Mouse (Mus musculus) lung, postnatal 0 days (tissue): ENCODE data around the gene Mical3. TPM values are rescaled to one million over a fixed set of nuclear protein-coding genes. Genes with fewer than 3 reads are reported as not detected.

Source experiments
- ATAC-seq: fragments of 200-750 bp; cut with Nextera tagmentation; 2 replicates; pipeline ENCODE4 v1.8.0; 2017; ENCODE audit warnings: moderate library complexity
- DNase-seq: peaks from one replicate; pipeline ENCODE4 v3.0.0-alpha.2; 2016; ENCODE audit warnings: low spot score
- H3K27ac ChIP-seq: fragments of 300-500 bp; sonication (generic); 2 replicates; pipeline ENCODE4 v1.5.1; 2014; ENCODE audit warnings: antibody characterized with exemption, mild to moderate bottlenecking, low read length, mixed read lengths
- H3K27me3 ChIP-seq: fragments of 300-500 bp; sonication (generic); replicated peaks from 2 replicates; pipeline ENCODE4 v1.6.1; 2014; ENCODE audit warnings: low read length, mixed read lengths; ENCODE audit not compliant: insufficient read depth
- H3K36me3 ChIP-seq: fragments of 300-500 bp; sonication (generic); 2 replicates; pipeline ENCODE4 v1.6.1; 2014; ENCODE audit warnings: low read length, mixed read lengths; ENCODE audit not compliant: insufficient read depth
- H3K4me1 ChIP-seq: fragments of 300-500 bp; sonication (generic); 2 replicates; pipeline ENCODE4 v1.6.1; 2014; ENCODE audit warnings: antibody characterized with exemption, low read depth, low read length, mixed read lengths; ENCODE audit not compliant: insufficient read depth
- H3K4me2 ChIP-seq: fragments of 300-500 bp; sonication (generic); replicated peaks from 2 replicates; pipeline ENCODE4 v1.6.1; 2014; ENCODE audit warnings: low read depth, mild to moderate bottlenecking, low read length, moderate library complexity, mixed read lengths
- H3K4me3 ChIP-seq: fragments of 300-500 bp; sonication (generic); 2 replicates; pipeline ENCODE4 v1.5.1; 2014; ENCODE audit warnings: low read depth, low read length
- H3K9ac ChIP-seq: fragments of 300-500 bp; sonication (generic); replicated peaks from 2 replicates; pipeline ENCODE4 v1.6.1; 2014; ENCODE audit warnings: low read depth, mild to moderate bottlenecking
- H3K9me3 ChIP-seq: fragments of 300-500 bp; sonication (generic); 2 replicates; pipeline ENCODE4 v1.6.1; 2016; ENCODE audit warnings: low read length, mixed read lengths
- CTCF ChIP-seq: IDR thresholded peaks from 2 replicates; pipeline ENCODE4 v1.5.1; 2016; ENCODE audit warnings: antibody characterized with exemption, mild to moderate bottlenecking
- EP300 ChIP-seq: IDR thresholded peaks from 2 replicates; pipeline ENCODE4 v1.6.1; 2016; ENCODE audit warnings: antibody characterized with exemption, mild to moderate bottlenecking, control low read depth
- WGBS: fragments of 180-500 bp; shearing (Covaris S2); extraction: QIAGEN DNeasy Blood & Tissue Kit; methylation state at CpG from one replicate; pipeline ENCODE4 v1.1.7; 2014; 5-methylcytosine and 5-hydroxymethylcytosine counted together
- polyA plus RNA-seq: library from polyadenylated mRNA; unstranded; fragments of >200 nt; fragmentation: Nextera tagmentation; extraction: Ambion mirVana; gene quantifications from 2 replicates; pipeline ENCODE4 v1.2.1, GENCODE M21; 2015

Mical3 gene
- polyA plus RNA-seq, 1 experiment from 2014 or later = 12.8 TPM

GRCm38 (mm10) chr6:121109998-121110603 is 20.7 kb downstream of the Mical3 start:
- no peaks in the 10 kb centered on the region for H3K36me3 ChIP-seq
- H3K27me3 ChIP-seq = no peaks in the 10 kb centered on the region
- peaks cover 3% of the 10 kb centered on the region; the same call in 1 of the 2 replicates for H3K4me1 ChIP-seq
- under 1% methylated on average over 29 of the region's 42 CpGs for WGBS
- no peaks in the 10 kb centered on the region for H3K9me3 ChIP-seq
- H3K4me2 ChIP-seq = peak overlapping the region; percentile 98
- peak overlapping the region; percentile 78 for H3K27ac ChIP-seq
- H3K4me3 ChIP-seq = peak overlapping the region; percentile 95
- ATAC-seq = peak; percentile 98
- DNase-seq = peak; percentile 99
- TF ChIP-seq EP300 = no peak
- no peak for TF ChIP-seq CTCF
- peak overlapping the region; percentile 74 for H3K9ac ChIP-seq

- no peaks in the 10 kb centered on the region for H3K9me3 ChIP-seq
- DNase-seq (peak; percentile 62), ATAC-seq (peak; percentile 35)
- H3K27ac ChIP-seq = peak overlapping the region; percentile 78
- WGBS = 2% methylated on average over 40 of the region's 52 CpGs
- peak overlapping the region; percentile 74 for H3K9ac ChIP-seq
- no peaks in the 10 kb centered on the region for H3K27me3 ChIP-seq
- TF ChIP-seq EP300 (no peak), CTCF (peak; percentile 49)
- peak overlapping the region; percentile 98 for H3K4me2 ChIP-seq
- no peaks in the 10 kb centered on the region for H3K36me3 ChIP-seq
- H3K4me3 ChIP-seq = peak overlapping the region; percentile 95
- H3K4me1 ChIP-seq = peaks cover 3% of the 10 kb centered on the region; the same call in 1 of the 2 replicates
Measured at GRCm38 (mm10) chr6:121109181-121109981, 21.4 kb downstream of the Mical3 start.

GRCm38 (mm10) chr6:121108075-121108474 is 22.7 kb downstream of the Mical3 start:
- Histone ChIP-seq H3K4me2 (peak overlapping the region; percentile 98), H3K9ac (no peak overlapping the region), H3K9me3 (no peaks in the 10 kb centered on the region), H3K27ac (no peak overlapping the region), H3K4me3 (no peak overlapping the region; the same call in 1 of the 2 replicates), H3K27me3 (no peaks in the 10 kb centered on the region), H3K36me3 (no peaks in the 10 kb centered on the region), H3K4me1 (peaks cover 10% of the 10 kb centered on the region)
- no peak for ATAC-seq
- WGBS = 75% methylated on average over 1 of the region's 1 CpGs
- TF ChIP-seq CTCF (no peak), EP300 (no peak)
- DNase-seq = no peak

- Histone ChIP-seq H3K4me1 (peaks cover 13% of the 10 kb centered on the region), H3K4me2 (no peak overlapping the region), H3K27me3 (no peaks in the 10 kb centered on the region), H3K36me3 (no peaks in the 10 kb centered on the region), H3K4me3 (no peak overlapping the region), H3K9me3 (no peaks in the 10 kb centered on the region), H3K27ac (no peak overlapping the region), H3K9ac (no peak overlapping the region)
- DNase-seq = no peak
- WGBS = 89% methylated on average over 16 of the region's 16 CpGs
- TF ChIP-seq CTCF (no peak), EP300 (no peak)
- no peak for ATAC-seq
Measured at GRCm38 (mm10) chr6:121106711-121107405, 23.9 kb downstream of the Mical3 start.

GRCm38 (mm10) chr6:121105726-121106125 is 25.1 kb downstream of the Mical3 start:
- no peak for DNase-seq
- Histone ChIP-seq H3K27me3 (no peaks in the 10 kb centered on the region), H3K9ac (no peak overlapping the region), H3K4me1 (peaks cover 13% of the 10 kb centered on the region), H3K36me3 (no peaks in the 10 kb centered on the region), H3K4me3 (no peak overlapping the region), H3K9me3 (no peaks in the 10 kb centered on the region), H3K27ac (no peak overlapping the region), H3K4me2 (no peak overlapping the region)
- no peak for ATAC-seq
- WGBS = 69% methylated on average over 4 of the region's 4 CpGs
- TF ChIP-seq CTCF (no peak), EP300 (no peak)
